Mouse (Mus musculus): ENCODE results near the gene Sbpl. TPM values are rescaled to one million over a fixed set of nuclear protein-coding genes. Genes with fewer than 3 reads are reported as not detected.
A peak's percentile ranks its signal among the peaks of the same experiment; 100 is the strongest.
"Not testable (repeated sequence)": the region's sequence is repeated elsewhere in the genome, so short reads cannot be mapped to it uniquely, and the experiment has no call there.

Gene Sbpl
- polyA plus RNA-seq, 1 experiment, result not detected

DNA sequence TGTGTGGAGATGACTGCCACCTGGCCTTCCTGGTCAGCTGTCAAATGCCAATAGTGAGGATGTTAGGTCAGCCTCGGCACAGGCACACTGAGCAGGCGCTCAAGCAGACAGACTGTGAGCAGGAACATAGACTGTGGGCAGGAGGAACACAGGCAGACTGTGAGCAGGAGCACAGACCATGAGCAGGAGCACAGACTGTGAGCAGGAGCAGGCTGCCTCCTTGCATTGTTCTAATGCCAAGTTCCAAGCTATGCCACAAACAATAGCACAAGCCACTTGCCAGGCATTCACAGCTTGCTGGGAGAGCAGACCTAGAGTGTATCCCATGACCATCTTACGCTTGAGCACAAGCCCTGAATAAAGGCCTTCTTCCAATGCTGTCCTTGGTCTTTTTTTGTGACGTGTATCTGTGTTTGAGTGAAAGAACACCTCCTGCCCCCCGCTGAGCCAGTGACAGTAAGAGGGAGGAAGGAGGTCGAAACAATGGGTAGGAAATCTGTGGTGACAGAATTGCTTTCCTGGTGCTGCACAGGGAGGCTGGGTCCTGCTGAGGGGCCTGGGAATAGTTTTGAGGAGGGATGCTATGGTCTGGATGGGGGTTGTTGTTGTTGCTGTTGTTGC is 10.8 kb upstream of the Sbpl start:
- H3K27ac ChIP-seq (ENCODE audit: insufficient read depth, low read depth, low read length), result peak overlapping the region; percentile 91
- H3K4me1 ChIP-seq (ENCODE audit: control insufficient read depth, insufficient read depth, low read length), result peaks cover 33% of the 10 kb centered on the region
- no peak overlapping the region for H3K4me3 ChIP-seq (ENCODE audit: insufficient read depth, low read length)
- no peak for TF ChIP-seq POLR2A (IDR thresholded peaks at IDR 0.05; ENCODE audit: borderline replicate concordance, low read depth, low read length)

DNA sequence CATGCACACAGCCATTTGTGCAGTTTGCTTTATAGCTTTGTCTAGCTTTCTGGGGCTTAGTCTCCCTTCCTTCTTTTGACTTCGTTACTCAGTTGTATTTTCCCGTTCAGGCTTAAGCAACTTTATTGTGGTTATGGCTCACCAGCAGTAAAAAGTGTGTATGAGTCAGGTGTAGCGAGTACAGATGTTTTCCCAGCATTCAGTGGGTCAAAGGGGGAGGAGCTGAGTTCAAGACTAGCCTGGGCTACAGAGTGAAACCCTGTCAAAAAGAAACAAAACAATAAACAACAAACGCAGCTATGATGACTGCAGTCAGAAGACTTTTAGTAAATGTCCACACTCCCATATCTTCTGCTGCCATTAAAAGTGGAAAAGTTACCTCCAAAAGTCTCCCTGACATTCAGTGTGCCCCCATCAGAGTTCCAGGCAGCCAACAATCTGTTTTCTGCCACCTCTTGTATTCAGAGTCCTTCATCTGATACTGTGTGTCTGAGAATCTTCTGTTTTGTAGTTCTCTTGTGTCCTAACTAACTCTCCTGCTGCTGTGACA is 6.6 kb upstream of the Sbpl start:
- no peak overlapping the region for H3K27ac ChIP-seq (ENCODE audit: insufficient read depth, low read depth, low read length)
- no peak overlapping the region for H3K4me3 ChIP-seq (ENCODE audit: insufficient read depth, low read length)
- peaks cover 14% of the 10 kb centered on the region for H3K4me1 ChIP-seq (ENCODE audit: control insufficient read depth, insufficient read depth, low read length)
- TF ChIP-seq CTCF (IDR thresholded peaks at IDR 0.05; ENCODE audit: low read depth, low read length), result no peak
- TF ChIP-seq POLR2A (IDR thresholded peaks at IDR 0.05; ENCODE audit: borderline replicate concordance, low read depth, low read length), result no peak

DNA sequence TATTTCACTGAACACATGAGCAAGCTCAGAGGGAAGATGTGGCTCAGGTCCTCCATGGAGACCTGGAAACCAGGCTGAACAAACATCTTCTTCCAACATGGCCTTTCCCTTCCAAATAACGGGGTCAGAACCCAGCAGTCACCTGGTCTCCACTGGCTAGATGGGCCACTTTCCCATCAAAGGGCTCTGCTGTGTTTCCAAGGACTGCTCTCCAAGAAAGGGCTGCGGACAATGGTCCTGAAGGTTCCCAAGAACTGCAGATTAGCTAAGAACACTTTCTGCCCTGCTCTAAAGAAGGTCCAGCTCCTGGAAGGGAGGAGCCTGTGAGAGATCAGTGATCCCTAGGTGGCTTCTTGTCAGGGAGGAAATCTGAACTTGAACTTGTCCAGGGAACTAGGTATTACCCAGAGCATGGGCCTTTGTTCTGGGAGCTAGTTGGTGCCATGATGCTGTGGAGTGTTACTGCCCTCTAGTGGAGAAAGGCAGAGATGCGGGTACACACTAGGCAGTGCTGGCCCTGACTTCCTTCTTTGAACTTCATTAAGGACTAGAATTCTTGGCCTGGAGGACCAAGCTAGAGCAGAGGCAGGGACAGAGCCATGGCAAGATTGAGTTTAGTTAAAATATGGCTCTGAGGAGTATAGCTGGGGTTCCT is 5.1 kb upstream of the Sbpl start:
- TF ChIP-seq POLR2A (IDR thresholded peaks at IDR 0.05; ENCODE audit: borderline replicate concordance, low read depth, low read length), result no peak
- peak; percentile 79 for TF ChIP-seq CTCF (IDR thresholded peaks at IDR 0.05; ENCODE audit: low read depth, low read length)
- 0 out of 2 replicates have a peak, but pooled peaks cover 2% of the 10 kb centered on the region for H3K4me1 ChIP-seq (ENCODE audit: control insufficient read depth, insufficient read depth, low read length)

DNA sequence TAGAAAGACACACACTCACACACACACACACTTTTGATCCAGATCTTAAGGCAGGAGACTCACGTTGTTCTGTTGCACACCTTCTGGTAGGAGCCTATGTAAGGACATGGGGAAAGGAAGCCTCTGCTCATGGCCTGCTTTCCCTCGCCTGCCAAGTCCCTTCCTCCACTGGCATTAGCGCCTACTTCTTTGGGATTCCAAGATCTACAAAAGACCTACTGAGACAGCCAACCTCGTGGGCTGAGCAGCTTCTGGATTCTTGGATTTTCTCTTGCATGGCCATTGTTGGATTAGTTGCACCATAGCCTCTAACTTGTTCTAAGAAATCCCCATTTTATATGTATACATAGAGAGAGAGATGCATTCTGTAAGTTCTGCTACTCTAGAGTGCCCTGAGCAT is 4.2 kb downstream of the Sbpl start:
- not testable (repeated sequence) for H3K27ac ChIP-seq (ENCODE audit: insufficient read depth, low read depth, low read length); H3K4me1 ChIP-seq (ENCODE audit: control insufficient read depth, insufficient read depth, low read length)

More for the DNA sequence above, 5.1 kb upstream of the Sbpl start:
- Histone ChIP-seq H3K4me3 (ENCODE audit: insufficient read depth, low read length) (no peak overlapping the region), H3K27ac (ENCODE audit: insufficient read depth, low read depth, low read length) (no peak overlapping the region)

DNA sequence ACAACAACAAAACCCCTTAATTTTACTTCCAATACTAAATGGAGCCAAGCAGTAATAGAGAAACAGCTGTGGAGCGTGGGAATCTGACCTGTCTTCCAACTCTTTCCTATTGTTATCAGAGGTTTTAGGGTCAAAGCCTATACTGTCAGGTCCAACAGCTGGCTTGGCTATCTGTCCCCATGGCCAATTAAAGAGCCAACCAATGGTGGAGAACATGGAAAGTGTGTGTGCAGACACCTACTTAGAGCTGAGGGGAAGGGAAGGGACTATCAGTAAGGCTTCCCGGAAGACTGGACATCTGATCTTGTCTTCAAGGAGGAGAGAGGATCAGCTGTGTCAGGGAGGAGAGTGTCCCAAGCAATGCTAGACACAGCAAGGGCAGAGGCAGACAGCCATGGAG is 6.0 kb downstream of the Sbpl start:
- Histone ChIP-seq H3K27ac (ENCODE audit: insufficient read depth, low read depth, low read length) (no peak overlapping the region), H3K4me3 (ENCODE audit: insufficient read depth, low read length) (no peak overlapping the region), H3K4me1 (ENCODE audit: control insufficient read depth, insufficient read depth, low read length) (no peaks in the 10 kb centered on the region)
- TF ChIP-seq CTCF (IDR thresholded peaks at IDR 0.05; ENCODE audit: low read depth, low read length) (no peak), POLR2A (IDR thresholded peaks at IDR 0.05; ENCODE audit: borderline replicate concordance, low read depth, low read length) (no peak)

More for the DNA sequence above, 4.2 kb downstream of the Sbpl start:
- H3K4me3 ChIP-seq (ENCODE audit: insufficient read depth, low read length), result not testable (repeated sequence)

DNA sequence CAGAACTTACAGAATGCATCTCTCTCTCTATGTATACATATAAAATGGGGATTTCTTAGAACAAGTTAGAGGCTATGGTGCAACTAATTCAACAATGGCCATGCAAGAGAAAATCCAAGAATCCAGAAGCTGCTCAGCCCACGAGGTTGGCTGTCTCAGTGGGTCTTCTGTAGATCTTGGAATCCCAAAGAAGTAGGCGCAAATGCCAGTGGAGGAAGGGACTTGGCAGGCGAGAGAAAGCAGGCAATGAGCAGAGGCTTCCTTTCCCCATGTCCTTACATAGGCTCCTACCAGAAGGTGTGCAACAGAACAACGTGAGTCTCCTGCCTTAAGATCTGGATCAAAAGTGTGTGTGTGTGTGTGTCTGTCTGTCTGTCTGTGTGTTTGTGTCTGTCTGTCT is 7.6 kb downstream of the Sbpl start:
- H3K4me3 ChIP-seq (ENCODE audit: insufficient read depth, low read length); H3K27ac ChIP-seq (ENCODE audit: insufficient read depth, low read depth, low read length); H3K4me1 ChIP-seq (ENCODE audit: control insufficient read depth, insufficient read depth, low read length): not testable (repeated sequence)

DNA sequence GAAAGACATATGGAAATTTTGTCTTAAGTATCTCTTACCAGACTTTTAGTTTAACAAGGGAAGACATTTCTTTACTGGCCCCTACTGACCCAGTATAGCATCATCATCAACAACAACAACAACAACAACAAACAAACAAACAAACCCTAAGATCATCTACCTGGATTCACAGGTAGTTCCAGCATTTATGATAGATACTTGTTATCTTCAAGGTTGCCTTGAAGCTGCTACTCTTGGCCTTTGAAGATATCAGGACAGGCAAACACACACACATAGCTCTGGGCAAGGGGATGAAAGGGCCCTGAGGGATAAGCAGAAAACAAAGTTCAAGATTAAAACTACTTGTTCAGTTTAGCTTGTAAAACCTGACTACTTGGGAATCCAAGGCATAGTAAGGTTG is 13.7 kb downstream of the Sbpl start, which contains the start of gene Sbp:
Gene Sbp (plus strand): TSS at position 301 of the 400 bp plus-strand sequence.
- Histone ChIP-seq H3K4me1 (ENCODE audit: control insufficient read depth, insufficient read depth, low read length) (no peaks in the 10 kb centered on the region), H3K27ac (ENCODE audit: insufficient read depth, low read depth, low read length) (no peak within 1 kb of the TSS), H3K4me3 (ENCODE audit: insufficient read depth, low read length) (no peak within 1 kb of the TSS)
- TF ChIP-seq POLR2A (IDR thresholded peaks at IDR 0.05; ENCODE audit: borderline replicate concordance, low read depth, low read length) (no peak), CTCF (IDR thresholded peaks at IDR 0.05; ENCODE audit: low read depth, low read length) (no peak)

DNA sequence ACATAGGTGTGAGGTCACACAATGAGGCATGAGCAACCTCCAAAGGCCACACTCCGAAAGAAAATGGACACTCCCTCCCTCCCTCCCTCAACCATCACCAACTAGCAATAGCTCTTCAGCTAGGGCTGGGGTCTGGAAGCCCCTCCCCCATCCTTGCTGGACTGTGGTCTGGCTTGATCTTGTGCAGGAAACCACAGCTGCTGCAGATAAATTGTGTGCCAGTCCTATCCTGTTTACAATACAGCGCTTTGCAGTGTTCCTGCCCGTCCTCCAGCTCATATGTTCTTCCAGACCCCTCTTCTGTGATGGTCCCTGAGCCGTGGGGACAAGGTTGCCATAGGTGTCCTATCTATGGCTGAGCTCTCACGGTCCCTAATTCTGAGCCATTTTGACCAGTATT is 23.9 kb downstream of the Sbpl start:
- H3K4me1 ChIP-seq (ENCODE audit: control insufficient read depth, insufficient read depth, low read length), result peaks cover 2% of the 10 kb centered on the region; the same call in 1 of the 2 replicates
- no peak overlapping the region for H3K27ac ChIP-seq (ENCODE audit: insufficient read depth, low read depth, low read length)
- H3K4me3 ChIP-seq (ENCODE audit: insufficient read depth, low read length), result no peak overlapping the region
- TF ChIP-seq CTCF (IDR thresholded peaks at IDR 0.05; ENCODE audit: low read depth, low read length), result no peak

DNA sequence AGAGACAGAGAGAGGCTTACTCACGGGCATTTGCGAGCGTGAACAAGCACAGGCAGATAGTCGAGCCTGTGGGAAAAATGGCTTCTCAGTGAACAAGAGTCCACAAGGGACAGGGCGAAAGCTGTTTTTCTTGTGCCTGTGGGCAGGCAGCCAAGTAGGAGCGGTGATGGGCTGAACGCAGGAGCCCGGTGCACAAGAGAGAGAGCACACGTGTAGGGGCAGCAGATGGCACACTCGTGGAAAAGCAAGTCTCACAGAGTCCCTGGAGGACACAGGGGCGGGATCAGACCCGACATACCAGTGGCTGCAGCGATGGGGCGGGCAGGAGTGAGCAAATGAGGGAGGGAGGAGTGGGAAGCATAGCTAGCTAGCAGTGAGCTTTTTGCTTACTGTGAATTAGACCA is 30.0 kb downstream of the Sbpl start:
- no peak; the same call in 1 of the 2 replicates for TF ChIP-seq CTCF (IDR thresholded peaks at IDR 0.05; ENCODE audit: low read depth, low read length)
- no peak for TF ChIP-seq POLR2A (IDR thresholded peaks at IDR 0.05; ENCODE audit: borderline replicate concordance, low read depth, low read length)
- Histone ChIP-seq H3K27ac (ENCODE audit: insufficient read depth, low read depth, low read length) (peak overlapping the region; percentile 52), H3K4me1 (ENCODE audit: control insufficient read depth, insufficient read depth, low read length) (peaks cover 7% of the 10 kb centered on the region), H3K4me3 (ENCODE audit: insufficient read depth, low read length) (peak overlapping the region; percentile 62)

DNA sequence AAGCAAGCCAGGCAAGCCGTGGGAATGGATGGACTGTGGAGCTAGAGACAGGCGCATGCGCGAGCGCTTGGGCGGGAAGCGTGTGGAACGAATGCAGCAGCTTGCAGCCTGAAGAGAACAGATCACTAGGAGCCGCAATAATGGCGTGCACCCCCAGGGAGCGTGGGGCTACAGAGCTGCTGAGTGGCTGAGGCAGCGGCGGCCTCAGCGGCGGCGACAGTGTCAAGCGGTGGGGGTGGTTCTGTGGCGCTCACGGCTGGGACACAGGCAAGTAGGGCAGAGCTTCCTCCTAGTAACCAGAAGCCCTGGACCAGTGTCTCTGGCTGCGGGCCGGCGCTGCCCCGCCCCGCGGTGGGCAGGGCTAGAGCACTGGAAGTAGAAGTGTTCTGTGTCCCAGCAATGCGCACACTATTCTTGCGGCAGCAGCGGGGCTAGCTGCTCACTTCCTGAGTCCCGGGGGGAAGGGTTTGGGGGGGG is 30.5 kb downstream of the Sbpl start:
- Histone ChIP-seq H3K27ac (ENCODE audit: insufficient read depth, low read depth, low read length) (peak overlapping the region; percentile 56), H3K4me3 (ENCODE audit: insufficient read depth, low read length) (peak overlapping the region; percentile 65), H3K4me1 (ENCODE audit: control insufficient read depth, insufficient read depth, low read length) (peaks cover 7% of the 10 kb centered on the region)
- TF ChIP-seq CTCF (IDR thresholded peaks at IDR 0.05; ENCODE audit: low read depth, low read length) (no peak), POLR2A (IDR thresholded peaks at IDR 0.05; ENCODE audit: borderline replicate concordance, low read depth, low read length) (no peak)

DNA sequence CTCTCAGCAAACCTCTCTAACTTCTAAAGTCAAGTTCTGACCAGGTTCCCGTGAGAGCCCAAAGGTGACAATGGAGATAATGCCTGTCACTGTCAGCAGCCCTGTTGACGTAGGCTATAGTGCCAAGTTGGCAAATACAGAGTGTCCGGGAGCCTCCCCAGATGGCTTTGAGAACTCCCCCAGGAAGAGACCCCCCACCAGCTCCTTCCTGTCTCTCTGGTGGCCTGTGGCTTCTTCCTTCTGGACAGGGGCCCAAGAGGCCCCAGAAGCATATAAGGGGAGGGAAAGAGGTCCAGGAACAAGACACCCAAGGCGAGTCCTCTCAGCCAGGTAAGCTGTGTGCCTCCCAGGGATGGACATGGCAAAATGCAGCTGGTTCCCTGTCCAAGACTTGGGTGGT is 37.9 kb downstream of the Sbpl start, which contains the start of gene Dcpp3:
Gene Dcpp3 (plus strand): TSS at position 301 of the 400 bp plus-strand sequence.
- not testable (repeated sequence) for H3K4me1 ChIP-seq (ENCODE audit: control insufficient read depth, insufficient read depth, low read length); H3K27ac ChIP-seq (ENCODE audit: insufficient read depth, low read depth, low read length); H3K4me3 ChIP-seq (ENCODE audit: insufficient read depth, low read length)

All from bone marrow macrophage, adult 2 months (primary cell).